Mouse (Mus musculus) kidney, embryonic 14.5 days (tissue): Measurements from ENCODE around the gene Ppwd1. TPM values are rescaled to one million over a fixed set of nuclear protein-coding genes. Genes with fewer than 3 reads are reported as not detected.
"Not testable (repeated sequence)": the region's sequence is repeated elsewhere in the genome, so short reads cannot be mapped to it uniquely, and the experiment has no call there.

ENCODE experiments used
- ATAC-seq: fragments of 200-750 bp; cut with Nextera tagmentation; 2 replicates; pipeline ENCODE4 v1.8.0; 2017; ENCODE audit warnings: moderate number of reproducible peaks, mild to moderate bottlenecking, moderate TSS enrichment, moderate library complexity; ENCODE audit not compliant: low FRiP score, low TSS enrichment
- H3K27ac ChIP-seq: fragments of 300-500 bp; sonication (generic); 2 replicates; pipeline ENCODE4 v1.5.1; 2014; ENCODE audit warnings: low read depth, mild to moderate bottlenecking, low read length, moderate library complexity, mixed read lengths
- H3K27me3 ChIP-seq: fragments of 300-500 bp; sonication (generic); 2 replicates; pipeline ENCODE4 v1.6.1; 2014; ENCODE audit warnings: mild to moderate bottlenecking, low read length; ENCODE audit not compliant: control insufficient read depth, insufficient read depth
- H3K36me3 ChIP-seq: fragments of 300-500 bp; sonication (generic); 2 replicates; pipeline ENCODE4 v1.6.1; 2014; ENCODE audit warnings: low read length, mixed read lengths; ENCODE audit not compliant: control insufficient read depth, insufficient read depth
- H3K4me1 ChIP-seq: fragments of 300-500 bp; sonication (generic); 2 replicates; pipeline ENCODE4 v1.6.1; 2014; ENCODE audit warnings: low read length, mixed read lengths; ENCODE audit not compliant: control insufficient read depth, insufficient read depth
- H3K4me2 ChIP-seq: fragments of 300-500 bp; sonication (generic); replicated peaks from 2 replicates; pipeline ENCODE4 v1.6.1; 2014; ENCODE audit warnings: low read depth, mild to moderate bottlenecking, low read length
- H3K4me3 ChIP-seq: fragments of 300-500 bp; sonication (generic); 2 replicates; pipeline ENCODE4 v1.5.1; 2014; ENCODE audit warnings: mild to moderate bottlenecking, low read length
- H3K9ac ChIP-seq: fragments of 300-500 bp; sonication (generic); 2 replicates; pipeline ENCODE4 v1.6.1; 2014; ENCODE audit warnings: low read depth, mild to moderate bottlenecking, low read length, moderate library complexity
- H3K9me3 ChIP-seq: fragments of 300-500 bp; sonication (generic); 2 replicates; pipeline ENCODE4 v1.6.1; 2016; ENCODE audit warnings: low read length; ENCODE audit not compliant: control insufficient read depth
- WGBS: fragments of 180-500 bp; shearing (Covaris S2); extraction: QIAGEN DNeasy Blood & Tissue Kit; methylation state at CpG from one replicate; pipeline ENCODE4 v1.1.7; 2014; 5-methylcytosine and 5-hydroxymethylcytosine counted together
- polyA plus RNA-seq: library from polyadenylated mRNA; unstranded; fragments of >200 nt; fragmentation: Nextera tagmentation; extraction: Ambion mirVana; gene quantifications from 2 replicates; pipeline ENCODE4 v1.2.1, GENCODE M21; 2014

Ppwd1 gene
- 19.5 and 21.9 TPM in 2 replicates for polyA plus RNA-seq

- WGBS = under 1% methylated on average over 55 of the region's 55 CpGs
- peaks cover 3% of the 10 kb centered on the region; the same call in 1 of the 2 replicates for H3K36me3 ChIP-seq
- peak within 1 kb of the TSS; percentile 81 for H3K27ac ChIP-seq
- H3K9me3 ChIP-seq = no peaks in the 10 kb centered on the region
- H3K4me2 ChIP-seq = peak within 1 kb of the TSS; percentile 73
- H3K9ac ChIP-seq = peak within 1 kb of the TSS; percentile 85
- H3K4me1 ChIP-seq = peaks cover 9% of the 10 kb centered on the region
- no peaks in the 10 kb centered on the region for H3K27me3 ChIP-seq
- peak; percentile 100 for ATAC-seq
- H3K4me3 ChIP-seq = peak within 1 kb of the TSS; percentile 83
Measured at GRCm38 (mm10) chr13:104228384-104229066, at the start of gene Ppwd1, which contains the start of gene Cenpk. Gene Ppwd1, minus strand, starts transcription at chr13:104228843. Gene Cenpk, plus strand, starts transcription at chr13:104228611.

GRCm38 (mm10) chr13:104258997-104259396 lies 30.4 kb upstream of the Ppwd1 start:
- ATAC-seq = no peak
- Histone ChIP-seq H3K4me3 (no peak overlapping the region), H3K9ac (no peak overlapping the region), H3K27ac (no peak overlapping the region), H3K27me3 (no peaks in the 10 kb centered on the region), H3K9me3 (no peaks in the 10 kb centered on the region), H3K4me2 (no peak overlapping the region), H3K36me3 (no peaks in the 10 kb centered on the region), H3K4me1 (no peaks in the 10 kb centered on the region)
- over 99% methylated on average over 3 of the region's 3 CpGs for WGBS

- peak overlapping the region; percentile 83 for H3K4me3 ChIP-seq
- H3K9me3 ChIP-seq = no peaks in the 10 kb centered on the region
- no peak overlapping the region for H3K27ac ChIP-seq
- peak overlapping the region; percentile 85 for H3K9ac ChIP-seq
- H3K4me1 ChIP-seq = peaks cover 9% of the 10 kb centered on the region
- H3K4me2 ChIP-seq = peak overlapping the region; percentile 73
- 5% methylated on average over 15 of the region's 15 CpGs for WGBS
- peak; percentile 56; the same call in 1 of the 2 replicates for ATAC-seq
- no peaks in the 10 kb centered on the region for H3K27me3 ChIP-seq
- H3K36me3 ChIP-seq = peaks cover 3% of the 10 kb centered on the region; the same call in 1 of the 2 replicates
Measured at GRCm38 (mm10) chr13:104229181-104229580, 538 bp upstream of the Ppwd1 start.

GRCm38 (mm10) chr13:104227478-104227877 lies 1.2 kb downstream of the Ppwd1 start:
- ATAC-seq = no peak
- no peaks in the 10 kb centered on the region for H3K27me3 ChIP-seq
- no peaks in the 10 kb centered on the region for H3K9me3 ChIP-seq
- no peak overlapping the region for H3K27ac ChIP-seq
- peak overlapping the region; percentile 73 for H3K4me2 ChIP-seq
- H3K9ac ChIP-seq = peak overlapping the region; percentile 85
- H3K4me3 ChIP-seq = peak overlapping the region; percentile 83
- no peaks in the 10 kb centered on the region for H3K36me3 ChIP-seq
- H3K4me1 ChIP-seq = peaks cover 9% of the 10 kb centered on the region
- WGBS = 62% methylated on average over 3 of the region's 3 CpGs

GRCm38 (mm10) chr13:104204313-104204712 lies 24.3 kb downstream of the Ppwd1 start:
- peaks cover 40% of the 10 kb centered on the region for H3K36me3 ChIP-seq
- no peak for ATAC-seq

GRCm38 (mm10) chr13:104195891-104196290 lies 32.8 kb downstream of the Ppwd1 start:
- H3K9me3 ChIP-seq, H3K27ac ChIP-seq, ATAC-seq, H3K4me1 ChIP-seq, H3K4me3 ChIP-seq, H3K9ac ChIP-seq, H3K27me3 ChIP-seq, H3K4me2 ChIP-seq: not testable (repeated sequence)
- peaks cover 34% of the 10 kb centered on the region for H3K36me3 ChIP-seq

More at GRCm38 (mm10) chr13:104204313-104204712, 24.3 kb downstream of the Ppwd1 start:
- H3K4me2 ChIP-seq = no peak overlapping the region
- H3K4me1 ChIP-seq = no peaks in the 10 kb centered on the region
- H3K9me3 ChIP-seq = no peaks in the 10 kb centered on the region
- no peak overlapping the region for H3K27ac ChIP-seq
- no peak overlapping the region for H3K4me3 ChIP-seq
- H3K9ac ChIP-seq = no peak overlapping the region
- WGBS = 78% methylated on average over 1 of the region's 1 CpGs
- no peaks in the 10 kb centered on the region for H3K27me3 ChIP-seq

- WGBS = 82% methylated on average over 4 of the region's 4 CpGs
- Histone ChIP-seq H3K9ac (no peak overlapping the region), H3K9me3 (no peaks in the 10 kb centered on the region), H3K27me3 (no peaks in the 10 kb centered on the region), H3K4me3 (no peak overlapping the region), H3K4me2 (no peak overlapping the region), H3K4me1 (no peaks in the 10 kb centered on the region), H3K36me3 (peaks cover 52% of the 10 kb centered on the region), H3K27ac (no peak overlapping the region)
- ATAC-seq = no peak
Measured at GRCm38 (mm10) chr13:104187357-104187756, 41.3 kb downstream of the Ppwd1 start.

GRCm38 (mm10) chr13:104179176-104179888 lies 49.3 kb downstream of the Ppwd1 start:
- H3K4me1 ChIP-seq = 0 out of 2 replicates have a peak, but pooled peaks cover 5% of the 10 kb centered on the region
- ATAC-seq = no peak
- peaks cover 17% of the 10 kb centered on the region; the same call in 1 of the 2 replicates for H3K36me3 ChIP-seq
- WGBS = 14% methylated on average over 13 of the region's 13 CpGs
- H3K4me3 ChIP-seq = peak overlapping the region; percentile 94
- no peak overlapping the region; the same call in 1 of the 2 replicates for H3K27ac ChIP-seq
- no peaks in the 10 kb centered on the region for H3K9me3 ChIP-seq
- H3K9ac ChIP-seq = peak overlapping the region; percentile 83
- H3K4me2 ChIP-seq = peak overlapping the region; percentile 62
- H3K27me3 ChIP-seq = no peaks in the 10 kb centered on the region
